Mouse (Mus musculus) neural tube, embryonic 11.5 days (tissue): ENCODE results near the gene Ccdc142. TPM values are rescaled to one million over a fixed set of nuclear protein-coding genes. Genes with fewer than 3 reads are reported as not detected.

Experiments used
- ATAC-seq: fragments of 200-750 bp; cut with Nextera tagmentation; 2 replicates; pipeline ENCODE4 v1.8.0; 2017; ENCODE audit warnings: moderate number of reproducible peaks, mild to moderate bottlenecking, moderate TSS enrichment, moderate library complexity; ENCODE audit not compliant: insufficient read depth, low FRiP score, low TSS enrichment
- DNase-seq: peaks from one replicate; pipeline ENCODE4 v3.0.0-alpha.2; 2015; ENCODE audit warnings: low spot score
- H3K27ac ChIP-seq: fragments of 300-500 bp; sonication (generic); 2 replicates; pipeline ENCODE4 v1.5.1; 2014; ENCODE audit warnings: low read depth, mild to moderate bottlenecking, low read length
- H3K27me3 ChIP-seq: fragments of 300-500 bp; sonication (generic); 2 replicates; pipeline ENCODE4 v1.6.1; 2014; ENCODE audit warnings: mild to moderate bottlenecking, low read length, mixed read lengths; ENCODE audit not compliant: control insufficient read depth, insufficient read depth
- H3K36me3 ChIP-seq: fragments of 300-500 bp; sonication (generic); 2 replicates; pipeline ENCODE4 v1.6.1; 2014; ENCODE audit warnings: mild to moderate bottlenecking, low read length, moderate library complexity, mixed read lengths; ENCODE audit not compliant: control insufficient read depth, insufficient read depth
- H3K4me1 ChIP-seq: fragments of 300-500 bp; sonication (generic); 2 replicates; pipeline ENCODE4 v1.6.1; 2014; ENCODE audit warnings: low read length, mixed read lengths; ENCODE audit not compliant: control insufficient read depth, insufficient read depth
- H3K4me2 ChIP-seq: fragments of 300-500 bp; sonication (generic); 2 replicates; pipeline ENCODE4 v1.6.1; 2014; ENCODE audit warnings: low read depth, mild to moderate bottlenecking, moderate library complexity
- H3K4me3 ChIP-seq: fragments of 300-500 bp; sonication (generic); 2 replicates; pipeline ENCODE4 v1.5.1; 2014; ENCODE audit warnings: low read depth, low read length
- H3K9ac ChIP-seq: fragments of 300-500 bp; sonication (generic); 2 replicates; pipeline ENCODE4 v1.6.1; 2014; ENCODE audit warnings: mild to moderate bottlenecking, low read length
- H3K9me3 ChIP-seq: fragments of 300-500 bp; sonication (generic); 2 replicates; pipeline ENCODE4 v1.6.1; 2016; ENCODE audit warnings: low read length; ENCODE audit not compliant: control insufficient read depth
- WGBS: fragments of 180-500 bp; shearing (Covaris S2); extraction: QIAGEN DNeasy Blood & Tissue Kit; methylation state at CpG from one replicate; pipeline ENCODE4 v1.1.7; 2014; 5-methylcytosine and 5-hydroxymethylcytosine counted together
- polyA plus RNA-seq: library from polyadenylated mRNA; unstranded; fragments of >200 nt; fragmentation: Nextera tagmentation; extraction: Ambion mirVana; gene quantifications from 2 replicates; pipeline ENCODE4 v1.2.1, GENCODE M21; 2014

Ccdc142 gene
- polyA plus RNA-seq, 1 experiment from 2014 or later: 3.3 TPM

DNA sequence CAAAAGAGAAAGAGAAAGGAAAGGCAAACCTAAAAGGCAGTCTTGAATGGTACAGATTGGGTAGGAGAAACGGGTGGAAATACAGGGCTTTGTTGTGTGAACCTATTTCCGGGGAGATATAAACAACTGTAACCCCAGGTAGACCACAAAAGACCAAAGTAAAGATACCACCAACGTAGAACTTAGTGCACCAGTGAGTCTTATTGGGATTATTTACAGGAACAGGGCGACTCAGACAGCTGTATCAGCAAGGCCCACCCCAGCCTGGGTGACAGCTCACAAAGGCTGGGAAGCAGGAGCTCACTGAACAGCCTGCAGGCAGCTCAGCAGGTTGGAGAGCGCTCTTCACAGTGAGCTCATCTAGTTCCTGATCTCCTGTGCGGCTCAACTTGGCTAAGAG, 5.4 kb upstream of the Ccdc142 start:
- 51% methylated on average over 6 of the region's 6 CpGs for WGBS

DNA sequence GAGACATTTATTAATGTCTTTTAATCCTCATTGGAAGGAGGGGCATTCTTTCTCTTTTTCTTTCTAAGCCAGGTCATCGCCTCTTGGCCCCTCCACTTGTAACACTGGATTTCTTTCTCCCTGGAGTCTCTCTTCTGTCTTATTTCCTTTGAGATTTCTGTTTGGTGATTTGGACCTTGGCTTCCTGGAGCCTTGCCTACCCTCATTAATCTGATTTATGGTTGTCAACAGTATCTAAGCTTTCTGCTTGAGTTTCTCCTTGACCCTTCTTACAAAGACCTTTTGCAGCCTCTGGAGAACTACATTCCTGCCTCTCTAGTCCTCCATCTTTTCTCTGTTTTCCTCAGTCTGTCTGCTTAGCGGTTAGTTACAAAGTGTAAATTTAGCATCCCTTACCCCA, 3.0 kb upstream of the Ccdc142 start:
- no peak overlapping the region for H3K9ac ChIP-seq
- 0 out of 2 replicates have a peak, but pooled peaks cover 2% of the 10 kb centered on the region for H3K27me3 ChIP-seq
- ATAC-seq: no peak
- H3K27ac ChIP-seq: no peak overlapping the region
- H3K4me3 ChIP-seq: no peak overlapping the region
- H3K4me2 ChIP-seq: no peak overlapping the region
- WGBS: 74% methylated on average over 2 of the region's 2 CpGs
- no peaks in the 10 kb centered on the region for H3K9me3 ChIP-seq
- peaks cover 6% of the 10 kb centered on the region for H3K4me1 ChIP-seq
- no peak for DNase-seq
- no peaks in the 10 kb centered on the region for H3K36me3 ChIP-seq

More for the DNA sequence above, 5.4 kb upstream of the Ccdc142 start:
- Histone ChIP-seq H3K27me3 (no peaks in the 10 kb centered on the region), H3K27ac (no peak overlapping the region), H3K4me2 (no peak overlapping the region), H3K4me1 (no peaks in the 10 kb centered on the region), H3K9ac (no peak overlapping the region), H3K9me3 (no peaks in the 10 kb centered on the region), H3K4me3 (no peak overlapping the region), H3K36me3 (no peaks in the 10 kb centered on the region)
- no peak for ATAC-seq
- no peak for DNase-seq

DNA sequence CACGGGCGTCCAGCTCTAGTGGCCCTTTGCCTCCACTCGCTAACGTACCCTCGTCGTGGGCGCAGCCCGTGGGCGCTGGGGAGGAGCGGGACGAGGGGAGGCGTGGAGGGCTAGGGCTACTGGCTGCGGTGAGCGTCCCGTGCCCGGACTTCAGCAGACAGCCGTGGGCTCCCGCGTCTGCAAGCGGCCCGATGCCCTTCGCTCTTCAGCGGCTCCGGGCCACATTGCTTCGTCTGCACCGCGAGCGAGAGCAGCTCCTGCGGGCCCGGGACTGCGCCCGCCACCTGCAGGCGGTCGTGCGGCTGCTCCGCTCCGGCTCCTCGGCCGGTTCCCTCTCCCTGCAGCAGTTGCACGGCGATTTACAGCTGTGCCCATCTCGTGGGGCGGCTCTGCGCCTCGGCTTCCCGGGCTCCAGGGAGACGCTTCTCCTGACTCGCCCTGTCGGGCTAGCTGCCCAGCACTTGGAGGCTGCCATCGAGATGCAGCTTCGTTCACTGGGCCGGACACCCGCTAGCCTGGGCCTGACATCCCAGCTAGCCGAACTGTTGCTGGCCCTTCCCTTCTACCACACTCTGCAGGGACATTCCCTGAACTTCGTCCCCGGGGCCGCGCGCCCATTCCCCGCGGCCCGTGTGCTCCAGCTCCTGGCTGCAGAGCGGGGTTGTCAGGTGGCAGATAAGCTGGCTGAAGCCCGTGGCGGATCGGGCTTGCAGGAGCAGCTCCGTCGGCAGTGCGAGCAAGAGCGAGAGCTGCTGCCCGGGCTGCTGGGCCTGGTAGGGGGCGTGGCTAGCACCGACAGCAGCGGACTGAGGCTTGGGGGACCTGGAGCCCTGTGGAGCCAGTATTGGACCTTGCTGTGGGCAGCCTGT, 521 bp downstream of the Ccdc142 start:
- H3K9ac ChIP-seq: peak overlapping the region; percentile 83
- H3K9me3 ChIP-seq: no peaks in the 10 kb centered on the region
- WGBS: under 1% methylated on average over 74 of the region's 74 CpGs
- H3K27me3 ChIP-seq: 0 out of 2 replicates have a peak, but pooled peaks cover 2% of the 10 kb centered on the region
- peak overlapping the region; percentile 70 for H3K27ac ChIP-seq
- ATAC-seq (peak; percentile 73), DNase-seq (peak; percentile 79)
- H3K4me1 ChIP-seq: peaks cover 6% of the 10 kb centered on the region
- H3K4me3 ChIP-seq: peak overlapping the region; percentile 70
- no peaks in the 10 kb centered on the region for H3K36me3 ChIP-seq
- peak overlapping the region; percentile 98 for H3K4me2 ChIP-seq

DNA sequence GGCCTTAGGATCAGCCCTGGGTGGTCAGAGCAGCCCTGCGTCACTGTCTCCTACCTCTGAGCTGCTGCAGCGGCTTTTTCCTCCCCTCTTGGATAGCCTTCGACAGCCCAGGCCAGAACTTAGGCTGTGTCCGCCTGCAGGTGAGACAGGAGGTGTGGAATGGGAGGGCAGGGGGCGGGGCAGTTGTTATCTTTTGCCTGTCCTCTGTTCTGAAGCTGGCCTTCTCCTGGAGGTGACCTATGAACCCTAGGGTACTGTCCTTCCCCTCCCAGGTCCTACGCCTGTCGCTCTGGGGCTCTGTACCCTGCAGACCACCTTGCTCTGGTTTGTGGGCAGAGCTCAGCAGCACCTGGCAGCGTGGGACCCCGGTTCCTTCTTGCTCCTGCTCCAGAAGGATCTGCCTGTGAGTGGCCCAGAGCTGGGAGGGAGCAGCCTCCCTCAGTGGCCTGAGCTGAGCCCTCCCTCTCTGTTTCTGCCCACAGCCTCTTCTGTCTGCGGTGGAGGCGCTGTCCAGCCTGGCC, 1.8 kb downstream of the Ccdc142 start:
- Histone ChIP-seq H3K4me1 (peaks cover 11% of the 10 kb centered on the region), H3K9ac (peak overlapping the region; percentile 33; the same call in 1 of the 2 replicates), H3K27ac (no peak overlapping the region), H3K4me3 (no peak overlapping the region), H3K36me3 (peaks cover 2% of the 10 kb centered on the region; the same call in 1 of the 2 replicates), H3K27me3 (0 out of 2 replicates have a peak, but pooled peaks cover 2% of the 10 kb centered on the region), H3K9me3 (no peaks in the 10 kb centered on the region), H3K4me2 (no peak overlapping the region)
- DNase-seq (no peak), ATAC-seq (no peak)
- 50% methylated on average over 11 of the region's 11 CpGs for WGBS

DNA sequence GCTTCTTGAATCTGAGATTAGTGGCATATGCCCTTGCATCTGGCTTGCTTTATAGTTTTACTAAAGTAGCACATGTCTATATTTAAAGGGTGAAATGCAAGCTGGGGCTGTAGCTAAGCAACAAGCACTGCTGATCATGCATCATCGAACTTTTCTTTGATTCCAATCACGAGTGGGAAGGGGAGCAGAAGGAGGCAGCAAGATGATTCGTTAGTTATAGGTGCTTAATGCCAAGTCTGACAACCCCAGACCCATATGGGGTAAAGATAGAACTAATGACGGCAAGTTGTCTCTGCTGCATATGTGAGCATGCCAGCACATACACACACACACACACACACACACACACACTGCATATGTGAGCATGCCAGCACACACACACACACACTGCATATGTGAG, 2.8 kb downstream of the Ccdc142 start:
- ATAC-seq (no peak), DNase-seq (no peak)
- no peaks in the 10 kb centered on the region for H3K9me3 ChIP-seq
- H3K27me3 ChIP-seq: 0 out of 2 replicates have a peak, but pooled peaks cover 2% of the 10 kb centered on the region
- no peak overlapping the region for H3K9ac ChIP-seq
- 81% methylated on average over 4 of the region's 4 CpGs for WGBS
- H3K4me1 ChIP-seq: peaks cover 15% of the 10 kb centered on the region
- no peak overlapping the region for H3K4me3 ChIP-seq
- H3K4me2 ChIP-seq: no peak overlapping the region
- no peak overlapping the region for H3K27ac ChIP-seq
- H3K36me3 ChIP-seq: peaks cover 2% of the 10 kb centered on the region; the same call in 1 of the 2 replicates

DNA sequence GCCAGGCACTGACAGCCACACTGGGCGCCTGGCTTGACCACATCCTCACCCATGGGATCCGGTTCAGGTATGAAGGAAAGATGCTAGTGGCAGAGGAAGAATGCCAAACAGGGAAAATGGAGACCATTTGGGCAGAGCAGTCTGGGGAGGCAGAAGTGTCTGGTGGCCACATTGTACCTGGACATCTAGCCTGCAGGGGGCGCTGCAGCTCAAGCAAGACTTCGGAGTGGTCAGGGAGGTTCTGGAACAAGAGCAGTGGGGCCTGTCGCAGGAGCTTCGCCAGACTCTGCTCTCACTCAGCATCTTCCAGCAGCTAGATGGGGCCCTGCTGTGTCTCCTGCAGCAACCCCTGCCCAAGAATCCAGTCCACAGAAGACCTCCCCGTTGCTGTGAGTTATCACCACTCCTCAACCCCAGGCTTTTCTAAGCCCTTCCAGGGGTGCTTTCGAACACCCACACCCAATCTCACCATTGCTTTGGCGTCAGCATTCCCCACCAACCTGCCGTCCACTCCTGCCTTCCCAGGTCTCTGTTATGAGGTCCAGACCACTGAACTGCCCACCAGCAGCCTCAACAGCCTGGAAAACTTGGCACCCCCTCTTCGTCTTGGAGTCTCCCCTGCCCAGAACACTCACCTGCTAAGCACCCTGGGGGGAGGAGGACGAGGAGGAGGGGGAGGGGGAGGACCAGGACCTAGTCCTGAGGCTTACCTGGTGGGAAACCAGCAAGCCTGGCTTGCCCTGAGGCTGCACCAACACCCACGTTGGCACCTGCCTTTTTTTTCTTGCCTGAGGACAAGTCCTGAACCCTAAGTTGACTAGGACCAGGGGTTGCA, 6.4 kb downstream of the Ccdc142 start:
- Histone ChIP-seq H3K4me3 (peak overlapping the region; percentile 89; the same call in 1 of the 2 replicates), H3K27me3 (0 out of 2 replicates have a peak, but pooled peaks cover 2% of the 10 kb centered on the region), H3K4me1 (peaks cover 12% of the 10 kb centered on the region), H3K4me2 (peak overlapping the region; percentile 86), H3K9me3 (no peaks in the 10 kb centered on the region), H3K9ac (peak overlapping the region; percentile 92), H3K36me3 (peaks cover 2% of the 10 kb centered on the region; the same call in 1 of the 2 replicates), H3K27ac (no peak overlapping the region)
- peak; percentile 40; the same call in 1 of the 2 replicates for ATAC-seq
- WGBS: 36% methylated on average over 13 of the region's 13 CpGs
- DNase-seq: peak; percentile 82

DNA sequence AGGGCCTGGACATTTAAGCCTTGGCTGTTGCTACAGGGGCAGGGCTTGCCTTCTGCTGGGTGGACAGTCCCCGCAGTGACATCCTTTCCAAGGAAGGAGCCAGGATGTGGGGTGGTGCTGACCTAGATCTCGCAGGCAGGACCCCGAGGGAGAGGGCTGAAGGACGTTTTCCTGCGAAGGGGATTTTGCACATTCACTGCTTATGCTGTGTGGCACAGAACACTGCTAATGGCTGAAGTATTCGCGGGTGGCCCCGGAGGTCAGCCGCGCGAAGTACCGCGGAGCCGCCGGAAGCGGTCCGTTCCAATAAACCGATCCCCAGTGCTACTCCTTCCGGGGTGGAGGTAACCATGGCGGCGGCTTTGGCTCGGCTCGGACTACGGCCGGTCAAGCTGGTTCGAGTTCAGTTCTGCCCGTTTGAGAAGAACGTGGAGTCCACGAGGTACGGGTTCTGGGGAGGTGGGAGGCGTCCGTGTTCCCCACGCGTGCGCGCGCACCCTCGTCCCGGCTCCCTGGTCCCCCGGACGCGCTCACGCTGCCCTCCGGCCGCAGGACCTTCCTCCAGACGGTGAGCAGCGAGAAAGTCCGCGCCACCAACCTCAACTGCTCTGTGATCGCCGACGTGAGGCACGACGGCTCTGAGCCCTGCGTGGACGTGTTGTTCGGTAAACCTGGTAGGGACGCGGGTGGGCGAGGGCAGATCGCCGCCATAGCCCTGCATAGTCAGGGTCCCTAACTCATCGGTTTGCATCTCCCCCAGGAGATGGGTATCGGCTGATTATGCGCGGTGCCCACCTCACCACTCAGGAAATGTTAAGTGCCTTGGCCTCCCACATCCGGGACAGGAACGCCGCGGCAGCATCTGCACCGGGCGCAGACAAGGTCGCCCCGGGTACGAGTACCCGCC, 7.6 kb downstream of the Ccdc142 start, which contains the start of gene Mrpl53:
Gene Mrpl53, plus strand, starts transcription at position 279 of the 907 bp plus-strand sequence.
- under 1% methylated on average over 76 of the region's 76 CpGs for WGBS
- Histone ChIP-seq H3K9me3 (no peaks in the 10 kb centered on the region), H3K27ac (peak within 1 kb of the TSS; percentile 70)

More for the DNA sequence above, 7.6 kb downstream of the Ccdc142 start, which contains the start of gene Mrpl53:
- peak within 1 kb of the TSS; percentile 92 for H3K9ac ChIP-seq
- H3K4me1 ChIP-seq: peaks cover 12% of the 10 kb centered on the region
- DNase-seq: peak; percentile 85
- H3K4me3 ChIP-seq: peak within 1 kb of the TSS; percentile 89
- ATAC-seq: peak; percentile 89
- peak within 1 kb of the TSS; percentile 86 for H3K4me2 ChIP-seq
- no peaks in the 10 kb centered on the region for H3K27me3 ChIP-seq
- peaks cover 2% of the 10 kb centered on the region; the same call in 1 of the 2 replicates for H3K36me3 ChIP-seq
